Mouse (Mus musculus) CH12.LX (cell line): Measurements from ENCODE around the gene Btnl6. TPM values are rescaled to one million over a fixed set of nuclear protein-coding genes. Genes with fewer than 3 reads are reported as not detected.

Experiments used
- DNase-seq: peaks from one replicate; pipeline ENCODE4 v3.0.0-alpha.2; 2013; ENCODE audit errors: extremely low read depth
- H3K27ac ChIP-seq: 2 replicates; pipeline ENCODE4 v1.5.1; 2012; ENCODE audit warnings: low read depth, mild to moderate bottlenecking, control low read depth, moderate library complexity; ENCODE audit not compliant: insufficient read depth
- H3K27me3 ChIP-seq: replicated peaks from 2 replicates; pipeline ENCODE3; 2012; ENCODE audit warnings: inconsistent platforms
- H3K36me3 ChIP-seq, 2 experiments: replicated peaks in 1 of 2; 2 replicates each; pipeline versions ENCODE3 to v1.6.1; 2012; ENCODE audit warnings: inconsistent platforms in 1 of 2, low read length in 1 of 2, mild to moderate bottlenecking in 1 of 2, mixed read lengths in 1 of 2, moderate library complexity in 1 of 2; ENCODE audit not compliant: control insufficient read depth in 1 of 2, insufficient read depth in 1 of 2
- H3K4me1 ChIP-seq, 2 experiments: 2 replicates each; pipeline ENCODE4 v1.6.1; 2012; ENCODE audit warnings: inconsistent platforms in 1 of 2, moderate library complexity in 1 of 2; ENCODE audit not compliant: insufficient read depth in 2 of 2, control insufficient read depth in 1 of 2
- H3K4me2 ChIP-seq: 2 replicates; pipeline ENCODE4 v1.6.1; 2012; ENCODE audit warnings: low read depth, mild to moderate bottlenecking, control low read depth; ENCODE audit not compliant: poor library complexity, insufficient read depth, severe bottlenecking
- H3K4me3 ChIP-seq, 3 experiments: fragments of 150-350 bp in 1 of 3; sonication (generic) in 1 of 3; replicated peaks in 1 of 3; 2 replicates each; pipeline versions ENCODE3 to v1.5.1; 2011 to 2012; ENCODE audit warnings: low read depth in 2 of 3, low read length in 2 of 3, mild to moderate bottlenecking in 2 of 3, moderate library complexity in 2 of 3, control low read depth in 1 of 3, improper control_type of control experiment in 1 of 3, inconsistent platforms in 1 of 3, mixed read lengths in 1 of 3; ENCODE audit not compliant: poor library complexity in 1 of 3
- H3K79me2 ChIP-seq: replicated peaks from 2 replicates; pipeline ENCODE4 v1.6.1; 2012; ENCODE audit warnings: mild to moderate bottlenecking, moderate library complexity; ENCODE audit not compliant: control insufficient read depth, poor library complexity, insufficient read depth, severe bottlenecking; ENCODE audit errors: extremely low read depth
- H3K9ac ChIP-seq: 2 replicates; pipeline ENCODE4 v1.6.1; 2012; ENCODE audit warnings: low read depth, mild to moderate bottlenecking, control low read depth, moderate library complexity; ENCODE audit not compliant: insufficient read depth
- H3K9me3 ChIP-seq: replicated peaks from 2 replicates; pipeline ENCODE3; 2012; ENCODE audit warnings: low read length, inconsistent platforms, mixed read lengths
- CHD2 ChIP-seq: IDR thresholded peaks from 2 replicates; pipeline ENCODE4 v1.6.1; 2011; ENCODE audit warnings: low read length, improper control_type of control experiment
- CTCF ChIP-seq, 2 experiments: IDR thresholded peaks in 1 of 2; conservative IDR thresholded peaks in 1 of 2; 2 replicates each; pipeline ENCODE4 v1.5.1; 2011 to 2012; ENCODE audit warnings: low read depth in 2 of 2, low read length in 2 of 2, improper control_type of control experiment in 1 of 2, inconsistent platforms in 1 of 2, mild to moderate bottlenecking in 1 of 2, moderate library complexity in 1 of 2
- E2F4 ChIP-seq: IDR thresholded peaks from 2 replicates; pipeline ENCODE4 v1.6.1; 2011; ENCODE audit warnings: low read depth, low read length, improper control_type of control experiment; ENCODE audit not compliant: insufficient replicate concordance
- ELF1 ChIP-seq: IDR thresholded peaks from 2 replicates; pipeline ENCODE4 v1.6.1; 2014; ENCODE audit warnings: low read depth, mild to moderate bottlenecking, inconsistent platforms, low read length, improper control_type of control experiment
- EP300 ChIP-seq: IDR thresholded peaks from 2 replicates; pipeline ENCODE4 v1.6.1; 2011; ENCODE audit warnings: low read length, improper control_type of control experiment
- IRF4 ChIP-seq: IDR thresholded peaks from 2 replicates; pipeline ENCODE4 v1.6.1; 2014; ENCODE audit warnings: low read depth, mild to moderate bottlenecking, inconsistent platforms, low read length, improper control_type of control experiment
- JUND ChIP-seq: conservative IDR thresholded peaks from 2 replicates; pipeline ENCODE4 v1.6.1; 2011; ENCODE audit warnings: low read depth, low read length, improper control_type of control experiment
- KAT2A ChIP-seq: IDR thresholded peaks from 2 replicates; pipeline ENCODE4 v1.6.1; 2012; ENCODE audit warnings: low read length, improper control_type of control experiment, inconsistent platforms; ENCODE audit not compliant: insufficient replicate concordance
- MAFK ChIP-seq: IDR thresholded peaks from 2 replicates; pipeline ENCODE4 v1.6.1; 2011; ENCODE audit warnings: low read length, improper control_type of control experiment; ENCODE audit not compliant: insufficient replicate concordance
- MAX ChIP-seq: IDR thresholded peaks from 2 replicates; pipeline ENCODE4 v1.6.1; 2011; ENCODE audit warnings: low read length, improper control_type of control experiment
- PAX5 ChIP-seq: IDR thresholded peaks from 2 replicates; pipeline ENCODE4 v1.6.1; 2012; ENCODE audit warnings: low read length, inconsistent platforms, mixed read lengths
- POLR2A ChIP-seq: IDR thresholded peaks from 2 replicates; pipeline ENCODE4 v1.6.1; 2011; ENCODE audit warnings: low read depth, mild to moderate bottlenecking, improper control_type of control experiment, low read length
- RAD21 ChIP-seq: IDR thresholded peaks from 2 replicates; pipeline ENCODE4 v1.6.1; 2011; ENCODE audit warnings: low read depth, mild to moderate bottlenecking, low read length, improper control_type of control experiment, moderate library complexity
- RCOR1 ChIP-seq: conservative IDR thresholded peaks from 2 replicates; pipeline ENCODE4 v1.6.1; 2012; ENCODE audit warnings: low read depth, mild to moderate bottlenecking, inconsistent platforms, low read length, improper control_type of control experiment
- SMC3 ChIP-seq: IDR thresholded peaks from 2 replicates; pipeline ENCODE4 v1.6.1; 2011; ENCODE audit warnings: low read depth, low read length, improper control_type of control experiment
- UBTF ChIP-seq: IDR thresholded peaks from 2 replicates; pipeline ENCODE4 v1.6.1; 2012; ENCODE audit warnings: low read depth, mild to moderate bottlenecking, inconsistent platforms, low read length, improper control_type of control experiment, moderate library complexity
- USF1 ChIP-seq: IDR thresholded peaks from 2 replicates; pipeline ENCODE4 v1.6.1; 2014; ENCODE audit warnings: low read depth, mild to moderate bottlenecking, inconsistent platforms, low read length, improper control_type of control experiment
- USF2 ChIP-seq: conservative IDR thresholded peaks from 2 replicates; pipeline ENCODE4 v1.6.1; 2011; ENCODE audit warnings: low read depth, low read length, improper control_type of control experiment
- ZKSCAN1 ChIP-seq: IDR thresholded peaks from 2 replicates; pipeline ENCODE4 v1.6.1; 2012; ENCODE audit warnings: low read depth, inconsistent platforms, low read length, improper control_type of control experiment, borderline replicate concordance
- ZMIZ1 ChIP-seq: IDR thresholded peaks from 2 replicates; pipeline ENCODE4 v1.6.1; 2012; ENCODE audit warnings: low read depth, mild to moderate bottlenecking, inconsistent platforms, low read length, improper control_type of control experiment
- dilution Hi-C: fragments of 300-500 bp; cut with MboI; formaldehyde crosslinking; loops from 2 replicates; pipeline ENCODE4 v1.14.3; 2020; ENCODE audit warnings: low sequenced_read_pairs; ENCODE audit not compliant: extremely low pct_unique_long_range_greater_than_20kb, extremely low pct_ligation_motif_present
- in situ Hi-C: fragments of 300-500 bp; cut with MboI; formaldehyde crosslinking; loops from 3 replicates; pipeline ENCODE4 v1.14.3; 2019; ENCODE audit warnings: low sequenced_read_pairs, low pct_ligation_motif_present, low pct_unique_long_range_greater_than_20kb, mixed read lengths
- polyA plus RNA-seq: library from polyadenylated mRNA; unstranded; fragments of >175 nt; gene quantifications from 2 replicates; pipeline ENCODE4 v1.2.1, GENCODE M21; 2012; ENCODE audit warnings: low read depth; ENCODE audit not compliant: insufficient read length
- total RNA-seq, 2 experiments: library from RNA; depleted of rRNA; stranded (reverse); fragments of 300-350 nt in 1 of 2; fragments of >200 nt in 1 of 2; gene quantifications; 2 replicates each; pipeline ENCODE4 v1.2.3; 2012 to 2014

Gene Btnl6
- total and polyA plus RNA-seq, 3 experiments, result not detected

GRCm38 (mm10) chr17:34559116-34559515 is 42.0 kb upstream of the Btnl6 start:
- no peaks in the 10 kb centered on the region for H3K79me2 ChIP-seq
- H3K27me3 ChIP-seq, result peaks cover 7% of the 10 kb centered on the region
- H3K9ac ChIP-seq, result no peak overlapping the region
- H3K36me3 ChIP-seq, result peaks cover 0 to 26% of the 10 kb centered on the region in 2 experiments
- dilution Hi-C loops, result no loop called here
- peaks cover 0 to 9% of the 10 kb centered on the region in 2 experiments; a peak in 2 of 4 replicates for H3K4me1 ChIP-seq
- no peak for DNase-seq
- H3K27ac ChIP-seq, result no peak overlapping the region
- no peak overlapping the region for H3K4me2 ChIP-seq
- H3K4me3 ChIP-seq, result no peak overlapping the region
- TF ChIP-seq IRF4, result no peak
- no peak for TF ChIP-seq USF1
- TF ChIP-seq POLR2A, result no peak
- no peak for TF ChIP-seq EP300
- no peak for TF ChIP-seq SMC3
- no peak for TF ChIP-seq CTCF (conservative IDR thresholded peaks at IDR 0.05 in 1 of 2, IDR thresholded peaks at IDR 0.05 in 1 of 2; ENCODE audit: low read depth in 2 of 2, low read length in 2 of 2)
- TF ChIP-seq ZKSCAN1, result no peak
- no peak for TF ChIP-seq MAFK
- no peak for TF ChIP-seq CHD2
- no peak for TF ChIP-seq UBTF
- no peak for TF ChIP-seq ELF1
- no peak for TF ChIP-seq MAX
- no peak for TF ChIP-seq ZMIZ1
- no peak for TF ChIP-seq JUND
- no peak for TF ChIP-seq USF2
- TF ChIP-seq KAT2A, result no peak
- no peak for TF ChIP-seq RAD21
- no peak for TF ChIP-seq RCOR1
- no peak for TF ChIP-seq PAX5
- TF ChIP-seq, all 38 proteins: peak for 0
- H3K9me3 ChIP-seq, result no peaks in the 10 kb centered on the region
- in situ Hi-C loops, result loop anchor here (10.0 kb wide), 2 partner anchors 114 to 314 kb away; no protein-coding TSS in a partner anchor

DNA sequence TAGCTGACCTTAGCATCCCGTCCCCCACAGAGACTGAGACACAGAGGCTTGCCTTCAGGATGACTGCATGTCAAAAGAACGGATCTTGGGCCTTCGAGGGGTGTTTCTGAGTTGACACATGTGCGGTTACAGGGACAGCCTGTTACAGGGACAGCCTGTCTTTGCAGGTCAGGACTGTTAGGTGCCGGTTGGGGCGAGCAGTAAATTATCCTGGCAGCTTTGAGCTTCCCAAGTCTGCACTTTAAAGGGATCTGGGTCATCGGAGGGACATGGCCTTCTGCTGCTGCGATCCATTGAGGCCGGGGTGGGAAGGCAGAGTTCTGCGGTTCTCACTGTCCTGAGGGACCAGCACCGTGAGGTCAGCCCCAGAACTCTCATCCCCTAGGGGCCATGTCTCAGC is 40.3 kb upstream of the Btnl6 start:
- Histone ChIP-seq H3K4me1 (peaks cover 0 to 9% of the 10 kb centered on the region in 2 experiments; a peak in 2 of 4 replicates), H3K4me3 (no peak overlapping the region), H3K27ac (no peak overlapping the region), H3K4me2 (no peak overlapping the region), H3K9me3 (no peaks in the 10 kb centered on the region), H3K9ac (no peak overlapping the region), H3K79me2 (no peaks in the 10 kb centered on the region), H3K36me3 (peaks cover 0 to 33% of the 10 kb centered on the region in 2 experiments), H3K27me3 (no peaks in the 10 kb centered on the region)
- TF ChIP-seq UBTF (no peak), E2F4 (no peak), ZKSCAN1 (no peak), CTCF (conservative IDR thresholded peaks at IDR 0.05 in 1 of 2, IDR thresholded peaks at IDR 0.05 in 1 of 2; ENCODE audit: low read depth in 2 of 2, low read length in 2 of 2) (no peak), RAD21 (no peak), MAFK (no peak), CHD2 (no peak)
- dilution Hi-C loops, result no loop called here
- DNase-seq, result no peak
- in situ Hi-C loops, result loop anchor here (10.0 kb wide), 2 partner anchors 113 to 313 kb away; no protein-coding TSS in a partner anchor
